ENCODE assay signal across 24 mouse cellular contexts in genomic region chr2:112238006-112238405, GRCm38 (mm10). TPM values are rescaled to one million over a fixed set of nuclear protein-coding genes. Genes with fewer than 3 reads are reported as not detected.
DNase-seq lines count a peak whose midpoint lies in the region; ATAC-seq and TF ChIP-seq lines count a peak whose summit lies in the region.
"Had no signal": no experiment of that assay in that cellular context is flagged by ENCODE, and none has a peak within 500 bp of the region (broad histone marks: within the 10 kb centered on the region; RNA-seq: fewer than 3 reads in every experiment).

No protein-coding gene starts in this region.

- 4% methylated on average over 4 of the region's 4 CpGs for WGBS in heart, embryonic 12.5 days
- 19% methylated on average over 4 of the region's 4 CpGs for WGBS in heart, adult 2 months
- 4% methylated on average over 4 of the region's 4 CpGs for WGBS in limb, embryonic 12.5 days
- 7% methylated on average over 4 of the region's 4 CpGs for WGBS in limb, embryonic 10.5 days
- 11% methylated on average over 4 of the region's 4 CpGs for WGBS in midbrain, embryonic 15.5 days

- no peak overlapping the region for H3K27ac ChIP-seq in heart, embryonic 12.5 days (ENCODE audit: poor library complexity, severe bottlenecking)
- no peak overlapping the region for H3K27ac ChIP-seq in heart, adult 2 months
- H3K27ac ChIP-seq in limb, embryonic 12.5 days, result no peak overlapping the region
- H3K27ac ChIP-seq in limb, embryonic 10.5 days, result no peak overlapping the region
- no peak overlapping the region for H3K27ac ChIP-seq in CH12.LX (ENCODE audit: insufficient read depth, low read depth)
- no peak overlapping the region for H3K27ac ChIP-seq in midbrain, embryonic 15.5 days
- H3K27ac ChIP-seq: forebrain, embryonic 15.5 days; neural tube, embryonic 13.5 days had no signal

- H3K79me2 ChIP-seq in heart, adult 2 months (replicated peaks; ENCODE audit: control insufficient read depth, insufficient read depth, low read length), result no peaks in the 10 kb centered on the region
- H3K79me2 ChIP-seq in CH12.LX (replicated peaks; ENCODE audit: control insufficient read depth, extremely low read depth, insufficient read depth, poor library complexity, severe bottlenecking), result peaks cover 10% of the 10 kb centered on the region

- no peak for DNase-seq in heart, adult 2 months
- DNase-seq in limb, embryonic 10.5 days (ENCODE audit: low spot score), result no peak
- DNase-seq in CH12.LX (ENCODE audit: extremely low read depth), result no peak
- DNase-seq in splenic B cell, adult 2 months (ENCODE audit: low read depth, low spot score), result peak; percentile 6
- DNase-seq in natural killer cell, adult 2 months (ENCODE audit: low spot score in 2 of 2), result no peak
- DNase-seq: adrenal gland, postnatal 14 days; cerebellum, adult 18-20 months; cerebellum, postnatal 36 days; kidney, adult 9 months; layer of hippocampus, postnatal 36 days had no signal

- TF ChIP-seq POLR2A in heart, adult 2 months (IDR thresholded peaks at IDR 0.05; ENCODE audit: insufficient read depth, low read depth, low read length), result no peak
- no peak for TF ChIP-seq POLR2A in CH12.LX (IDR thresholded peaks at IDR 0.05; ENCODE audit: low read depth, low read length)

- TF ChIP-seq RAD21 in CH12.LX (IDR thresholded peaks at IDR 0.05; ENCODE audit: low read depth, low read length), result no peak

- peaks cover 14% of the 10 kb centered on the region for H3K4me1 ChIP-seq in heart, embryonic 12.5 days (replicated peaks)
- no peaks in the 10 kb centered on the region; the same call in 1 of the 2 replicates for H3K4me1 ChIP-seq in heart, adult 2 months (ENCODE audit: control insufficient read depth, insufficient read depth, low read length)
- H3K4me1 ChIP-seq in limb, embryonic 12.5 days (replicated peaks), result peaks cover 22% of the 10 kb centered on the region
- H3K4me1 ChIP-seq in limb, embryonic 10.5 days, result peaks cover 33% of the 10 kb centered on the region
- H3K4me1 ChIP-seq in CH12.LX (ENCODE audit: control insufficient read depth in 1 of 2, insufficient read depth in 2 of 2), result peaks cover 3 to 31% of the 10 kb centered on the region in 2 experiments
- peaks cover 14% of the 10 kb centered on the region for H3K4me1 ChIP-seq in midbrain, embryonic 15.5 days

- H3K4me2 ChIP-seq in heart, embryonic 12.5 days, result peak overlapping the region; percentile 83; the same call in 1 of the 2 replicates
- H3K4me2 ChIP-seq in limb, embryonic 12.5 days, result peak overlapping the region; percentile 10; the same call in 1 of the 2 replicates
- peak overlapping the region; percentile 93 for H3K4me2 ChIP-seq in CH12.LX (ENCODE audit: insufficient read depth, low read depth, poor library complexity, severe bottlenecking)
- no peak overlapping the region for H3K4me2 ChIP-seq in midbrain, embryonic 15.5 days

- no peak for TF ChIP-seq EP300 in heart, adult 2 months (IDR thresholded peaks at IDR 0.05; ENCODE audit: insufficient read depth, low read depth, low read length)
- no peak for TF ChIP-seq EP300 in CH12.LX (IDR thresholded peaks at IDR 0.05; ENCODE audit: low read length)

- no peaks in the 10 kb centered on the region for H3K9me3 ChIP-seq in heart, embryonic 12.5 days (replicated peaks)
- H3K9me3 ChIP-seq in limb, embryonic 12.5 days, result no peaks in the 10 kb centered on the region
- H3K9me3 ChIP-seq in limb, embryonic 10.5 days (replicated peaks), result no peaks in the 10 kb centered on the region
- H3K9me3 ChIP-seq in CH12.LX (replicated peaks; ENCODE audit: low read length), result no peaks in the 10 kb centered on the region
- H3K9me3 ChIP-seq in midbrain, embryonic 15.5 days, result no peaks in the 10 kb centered on the region
- H3K9me3 ChIP-seq: forebrain, embryonic 15.5 days; neural tube, embryonic 13.5 days had no signal

- no peaks in the 10 kb centered on the region for H3K27me3 ChIP-seq in heart, embryonic 12.5 days (replicated peaks)
- H3K27me3 ChIP-seq in heart, adult 2 months (ENCODE audit: control insufficient read depth, insufficient read depth, low read length), result no peaks in the 10 kb centered on the region
- no peaks in the 10 kb centered on the region for H3K27me3 ChIP-seq in limb, embryonic 12.5 days
- H3K27me3 ChIP-seq in limb, embryonic 10.5 days (ENCODE audit: low read depth, poor library complexity, severe bottlenecking), result no peaks in the 10 kb centered on the region
- no peaks in the 10 kb centered on the region for H3K27me3 ChIP-seq in CH12.LX (replicated peaks)
- no peaks in the 10 kb centered on the region for H3K27me3 ChIP-seq in splenic B cell, adult 2 months (ENCODE audit: control insufficient read depth, insufficient read depth, low read length, poor library complexity, severe bottlenecking)
- peaks cover 3% of the 10 kb centered on the region; the same call in 1 of the 2 replicates for H3K27me3 ChIP-seq in midbrain, embryonic 15.5 days (replicated peaks)
- H3K27me3 ChIP-seq: forebrain, embryonic 15.5 days had no signal

- no peak for TF ChIP-seq CTCF in heart, adult 2 months (IDR thresholded peaks at IDR 0.05)
- no peak for TF ChIP-seq CTCF in CH12.LX (conservative IDR thresholded peaks at IDR 0.05 in 1 of 2, IDR thresholded peaks at IDR 0.05 in 1 of 2; ENCODE audit: low read depth in 2 of 2, low read length in 2 of 2)

- H3K9ac ChIP-seq in heart, embryonic 12.5 days, result no peak overlapping the region
- no peak overlapping the region for H3K9ac ChIP-seq in heart, adult 2 months (ENCODE audit: low read depth, low read length)
- no peak overlapping the region for H3K9ac ChIP-seq in limb, embryonic 12.5 days (replicated peaks)
- H3K9ac ChIP-seq in CH12.LX (ENCODE audit: insufficient read depth, low read depth), result no peak overlapping the region
- no peak overlapping the region for H3K9ac ChIP-seq in midbrain, embryonic 15.5 days
- H3K9ac ChIP-seq: forebrain, embryonic 15.5 days had no signal

- dilution Hi-C loops in CH12.LX (cut with MboI; ENCODE audit: extremely low pct_ligation_motif_present, extremely low pct_unique_long_range_greater_than_20kb, low sequenced_read_pairs), result no loop called here

- intact Hi-C loops in heart, adult 2 months (cut with DNase I), result loop anchor here (2.0 kb wide), 1 partner anchor 255 kb away; the partner anchor contains the start of gene Aven

- in situ Hi-C loops in CH12.LX (cut with MboI; ENCODE audit: low pct_ligation_motif_present, low pct_unique_long_range_greater_than_20kb, low sequenced_read_pairs), result no loop called here

- no peak overlapping the region for H3K4me3 ChIP-seq in heart, embryonic 12.5 days
- no peak overlapping the region for H3K4me3 ChIP-seq in heart, adult 2 months
- no peak overlapping the region for H3K4me3 ChIP-seq in limb, embryonic 12.5 days (replicated peaks)
- no peak overlapping the region for H3K4me3 ChIP-seq in limb, embryonic 10.5 days
- no peak overlapping the region for H3K4me3 ChIP-seq in CH12.LX (replicated peaks in 1 of 3; ENCODE audit: low read depth in 2 of 3, low read length in 2 of 3, poor library complexity in 1 of 3)
- H3K4me3 ChIP-seq in midbrain, embryonic 15.5 days, result no peak overlapping the region

- H3K36me3 ChIP-seq in heart, embryonic 12.5 days, result peaks cover 5% of the 10 kb centered on the region; the same call in 1 of the 2 replicates
- no peaks in the 10 kb centered on the region for H3K36me3 ChIP-seq in heart, adult 2 months (ENCODE audit: control insufficient read depth, insufficient read depth, low read length)
- H3K36me3 ChIP-seq in limb, embryonic 12.5 days, result no peaks in the 10 kb centered on the region
- 0 out of 2 replicates have a peak, but pooled peaks cover 2% of the 10 kb centered on the region for H3K36me3 ChIP-seq in limb, embryonic 10.5 days
- H3K36me3 ChIP-seq in CH12.LX (replicated peaks in 1 of 2; ENCODE audit: control insufficient read depth in 1 of 2, insufficient read depth in 1 of 2, low read length in 1 of 2), result peaks cover 0 to 19% of the 10 kb centered on the region in 2 experiments
- no peaks in the 10 kb centered on the region for H3K36me3 ChIP-seq in splenic B cell, adult 2 months (ENCODE audit: control insufficient read depth, insufficient read depth, low read length, poor library complexity, severe bottlenecking)
- 0 out of 2 replicates have a peak, but pooled peaks cover under 1% of the 10 kb centered on the region for H3K36me3 ChIP-seq in midbrain, embryonic 15.5 days (replicated peaks)
- H3K36me3 ChIP-seq: forebrain, embryonic 15.5 days; neural tube, embryonic 13.5 days had no signal

- ATAC-seq in heart, embryonic 12.5 days (ENCODE audit: insufficient number of reproducible peaks, low FRiP score), result no peak
- ATAC-seq in limb, embryonic 12.5 days (ENCODE audit: insufficient number of reproducible peaks, insufficient read depth, low FRiP score, low TSS enrichment, low read depth), result no peak
- ATAC-seq in midbrain, embryonic 15.5 days (replicated peaks), result no peak
- ATAC-seq: forebrain, embryonic 15.5 days; hindbrain, embryonic 16.5 days had no signal

RNA-seq across cellular contexts. Expression of gene Lpcat4, which starts 1.3 kb away (rescaled TPM):
- 18.4 and 18.6 TPM in 2 replicates for polyA plus RNA-seq in heart, embryonic 12.5 days (2016; fragmentation: Nextera tagmentation; extraction: Ambion mirVana)
- 1 to 10 TPM; 2.3 TPM for total RNA-seq in heart, adult 2 months (2021)
- polyA plus RNA-seq in heart, adult 2 months (2012; rRNA removed), result 6.3 and 11.4 TPM in 2 replicates
- polyA plus RNA-seq in limb, embryonic 12.5 days (2016; fragmentation: Nextera tagmentation; extraction: Ambion mirVana), result 12.9 and 14.0 TPM in 2 replicates
- 15.0 and 18.0 TPM in 2 replicates for polyA plus RNA-seq in limb, embryonic 10.5 days (2016; fragmentation: Nextera tagmentation; extraction: Ambion mirVana)
- total RNA-seq in CH12.LX (2012; rRNA removed), result 17.2 and 19.9 TPM in 2 replicates
- total RNA-seq in CH12.LX (2014; rRNA removed), result 10.7 and 12.3 TPM in 2 replicates
- 66.8 and 75.2 TPM in 2 replicates for polyA plus RNA-seq in CH12.LX (2012; ENCODE audit: insufficient read length, low read depth)
- polyA plus RNA-seq in midbrain, embryonic 15.5 days (2015; fragmentation: Nextera tagmentation; extraction: Ambion mirVana), result 21.9 and 26.0 TPM in 2 replicates

RNA-seq across cellular contexts. Expression of gene Nutm1, which starts 21.1 kb away (rescaled TPM):
- not detected in 2 replicates for polyA plus RNA-seq in heart, embryonic 12.5 days (2016; fragmentation: Nextera tagmentation; extraction: Ambion mirVana)
- not detected for total RNA-seq in heart, adult 2 months (2021)
- polyA plus RNA-seq in heart, adult 2 months (2012; rRNA removed), result not detected in 2 replicates
- 0.10 TPM in 2 replicates for polyA plus RNA-seq in limb, embryonic 12.5 days (2016; fragmentation: Nextera tagmentation; extraction: Ambion mirVana)
- polyA plus RNA-seq in limb, embryonic 10.5 days (2016; fragmentation: Nextera tagmentation; extraction: Ambion mirVana), result 0.04 and 0.10 TPM in 2 replicates
- total RNA-seq in CH12.LX (2012; rRNA removed) (0.04 TPM in 1 of 2 replicates, not detected in the other), CH12.LX (2014; rRNA removed) (not detected in 2 replicates)
- 0.08 TPM in 1 of 2 replicates, not detected in the other for polyA plus RNA-seq in CH12.LX (2012; ENCODE audit: insufficient read length, low read depth)
- polyA plus RNA-seq in midbrain, embryonic 15.5 days (2015; fragmentation: Nextera tagmentation; extraction: Ambion mirVana), result not detected in 2 replicates
- total RNA-seq: adrenal gland, postnatal 14 days; gastrocnemius, adult 18-20 months; layer of hippocampus, adult 18-20 months; layer of hippocampus, postnatal 36 days; midbrain, postnatal 0 days had no signal
- polyA plus RNA-seq: heart, postnatal 0 days; liver, embryonic 11.5 days; lung, embryonic 16.5 days had no signal

RNA-seq across cellular contexts. Expression of gene Nop10, which starts 23.7 kb away (rescaled TPM):
- polyA plus RNA-seq in heart, embryonic 12.5 days (2016; fragmentation: Nextera tagmentation; extraction: Ambion mirVana), result 159 and 169 TPM in 2 replicates
- total RNA-seq in heart, adult 2 months (2021), result 10 to 100 TPM; 61.8 to 65.4 TPM
- polyA plus RNA-seq in heart, adult 2 months (2012; rRNA removed), result 89.0 and 113 TPM in 2 replicates
- polyA plus RNA-seq in limb, embryonic 12.5 days (2016; fragmentation: Nextera tagmentation; extraction: Ambion mirVana), result 170 and 181 TPM in 2 replicates
- 188 and 253 TPM in 2 replicates for polyA plus RNA-seq in limb, embryonic 10.5 days (2016; fragmentation: Nextera tagmentation; extraction: Ambion mirVana)
- total RNA-seq in CH12.LX (2012; rRNA removed), result 239 and 308 TPM in 2 replicates
- total RNA-seq in CH12.LX (2014; rRNA removed), result 448 and 507 TPM in 2 replicates
- 226 and 251 TPM in 2 replicates for polyA plus RNA-seq in CH12.LX (2012; ENCODE audit: insufficient read length, low read depth)
- 153 and 158 TPM in 2 replicates for polyA plus RNA-seq in midbrain, embryonic 15.5 days (2015; fragmentation: Nextera tagmentation; extraction: Ambion mirVana)

RNA-seq across cellular contexts. Expression of gene Slc12a6, which starts 27.6 kb away (rescaled TPM):
- 15.1 and 17.7 TPM in 2 replicates for polyA plus RNA-seq in heart, embryonic 12.5 days (2016; fragmentation: Nextera tagmentation; extraction: Ambion mirVana)
- total RNA-seq in heart, adult 2 months (2021), result 10 to 100 TPM; 31.1 to 32.9 TPM
- 23.2 and 44.3 TPM in 2 replicates for polyA plus RNA-seq in heart, adult 2 months (2012; rRNA removed)
- polyA plus RNA-seq in limb, embryonic 12.5 days (2016; fragmentation: Nextera tagmentation; extraction: Ambion mirVana), result 10.6 and 11.4 TPM in 2 replicates
- polyA plus RNA-seq in limb, embryonic 10.5 days (2016; fragmentation: Nextera tagmentation; extraction: Ambion mirVana), result 5.0 and 7.4 TPM in 2 replicates
- total RNA-seq in CH12.LX (2012; rRNA removed) (10.5 and 14.8 TPM in 2 replicates), CH12.LX (2014; rRNA removed) (7.8 and 8.2 TPM in 2 replicates)
- polyA plus RNA-seq in CH12.LX (2012; ENCODE audit: insufficient read length, low read depth), result 9.1 and 10.5 TPM in 2 replicates
- 19.4 and 21.2 TPM in 2 replicates for polyA plus RNA-seq in midbrain, embryonic 15.5 days (2015; fragmentation: Nextera tagmentation; extraction: Ambion mirVana)

RNA-seq across cellular contexts. Expression of gene Gm21985, which starts 28.1 kb away (rescaled TPM):
- not detected in 2 replicates for polyA plus RNA-seq in heart, embryonic 12.5 days (2016; fragmentation: Nextera tagmentation; extraction: Ambion mirVana)
- total RNA-seq in heart, adult 2 months (2021), result 1 to 10 TPM in 1 of 2 experiments, under 1 TPM in 1; 0.42 to 1.1 TPM
- not detected in 2 replicates for polyA plus RNA-seq in heart, adult 2 months (2012; rRNA removed)
- polyA plus RNA-seq in limb, embryonic 12.5 days (2016; fragmentation: Nextera tagmentation; extraction: Ambion mirVana), result not detected in 2 replicates
- not detected in 2 replicates for polyA plus RNA-seq in limb, embryonic 10.5 days (2016; fragmentation: Nextera tagmentation; extraction: Ambion mirVana)
- total RNA-seq in CH12.LX (2012; rRNA removed) (not detected in 2 replicates), CH12.LX (2014; rRNA removed) (0.51 TPM in 1 of 2 replicates, not detected in the other)
- not detected in 2 replicates for polyA plus RNA-seq in CH12.LX (2012; ENCODE audit: insufficient read length, low read depth)
- polyA plus RNA-seq in midbrain, embryonic 15.5 days (2015; fragmentation: Nextera tagmentation; extraction: Ambion mirVana), result not detected in 2 replicates
- total RNA-seq: adrenal gland, postnatal 14 days had no signal
- polyA plus RNA-seq: gonadal fat pad, adult 2 months; heart, postnatal 0 days; hindbrain, embryonic 16.5 days; liver, embryonic 11.5 days; lung, embryonic 16.5 days; midbrain, postnatal 0 days; neural tube, embryonic 13.5 days; thymus, postnatal 0 days had no signal
